Mouse (Mus musculus): ENCODE data around the gene Dnpep. TPM values are rescaled to one million over a fixed set of nuclear protein-coding genes. Genes with fewer than 3 reads are reported as not detected.

The Dnpep gene
- polyA plus RNA-seq, 1 experiment from 2014 or later, result 154 TPM

GRCm38 (mm10) chr1:75289888-75290431, 27.8 kb downstream of the Dnpep start:
- Histone ChIP-seq H3K4me3 (replicated peaks) (no peak overlapping the region), H3K4me2 (no peak overlapping the region), H3K9me3 (replicated peaks) (no peaks in the 10 kb centered on the region), H3K36me3 (no peaks in the 10 kb centered on the region), H3K27me3 (replicated peaks) (no peaks in the 10 kb centered on the region), H3K9ac (replicated peaks) (no peak overlapping the region; the same call in 1 of the 2 replicates), H3K27ac (replicated peaks) (peak overlapping the region; percentile 89), H3K4me1 (peaks cover 32% of the 10 kb centered on the region)
- 15% methylated on average over 8 of the region's 8 CpGs for WGBS
- ATAC-seq (ENCODE audit: low FRiP score), result peak; percentile 60

GRCm38 (mm10) chr1:75289376-75289775, 28.4 kb downstream of the Dnpep start:
- H3K4me2 ChIP-seq, result peak overlapping the region; percentile 20; the same call in 1 of the 2 replicates
- no peaks in the 10 kb centered on the region for H3K9me3 ChIP-seq (replicated peaks)
- WGBS, result 1% methylated on average over 7 of the region's 7 CpGs
- H3K27ac ChIP-seq (replicated peaks), result peak overlapping the region; percentile 89
- H3K36me3 ChIP-seq, result no peaks in the 10 kb centered on the region
- peak; percentile 87 for ATAC-seq (ENCODE audit: low FRiP score)
- H3K27me3 ChIP-seq (replicated peaks), result no peaks in the 10 kb centered on the region
- H3K4me3 ChIP-seq (replicated peaks), result no peak overlapping the region
- peaks cover 32% of the 10 kb centered on the region for H3K4me1 ChIP-seq
- no peak overlapping the region; the same call in 1 of the 2 replicates for H3K9ac ChIP-seq (replicated peaks)

GRCm38 (mm10) chr1:75284911-75285310, 32.9 kb downstream of the Dnpep start:
- no peak overlapping the region for H3K4me2 ChIP-seq
- H3K4me3 ChIP-seq (replicated peaks), result no peak overlapping the region
- WGBS, result 87% methylated on average over 7 of the region's 7 CpGs
- peaks cover 21% of the 10 kb centered on the region for H3K4me1 ChIP-seq
- no peak overlapping the region for H3K27ac ChIP-seq (replicated peaks)
- H3K9me3 ChIP-seq (replicated peaks), result no peaks in the 10 kb centered on the region
- H3K27me3 ChIP-seq (replicated peaks), result no peaks in the 10 kb centered on the region
- no peak overlapping the region for H3K9ac ChIP-seq (replicated peaks)
- no peaks in the 10 kb centered on the region for H3K36me3 ChIP-seq
- ATAC-seq (ENCODE audit: low FRiP score), result no peak

GRCm38 (mm10) chr1:75283017-75283416, 34.8 kb downstream of the Dnpep start:
- Histone ChIP-seq H3K4me2 (no peak overlapping the region), H3K4me3 (replicated peaks) (no peak overlapping the region), H3K4me1 (peaks cover 4% of the 10 kb centered on the region), H3K36me3 (no peaks in the 10 kb centered on the region), H3K9me3 (replicated peaks) (no peaks in the 10 kb centered on the region), H3K27ac (replicated peaks) (no peak overlapping the region), H3K9ac (replicated peaks) (no peak overlapping the region), H3K27me3 (replicated peaks) (no peaks in the 10 kb centered on the region)
- 52% methylated on average over 5 of the region's 5 CpGs for WGBS
- ATAC-seq (ENCODE audit: low FRiP score), result no peak

- WGBS, result 7% methylated on average over 13 of the region's 13 CpGs
- Histone ChIP-seq H3K4me1 (peaks cover 5% of the 10 kb centered on the region; the same call in 1 of the 2 replicates), H3K9ac (replicated peaks) (peak within 1 kb of the TSS; percentile 55), H3K9me3 (replicated peaks) (no peaks in the 10 kb centered on the region), H3K4me3 (replicated peaks) (peak within 1 kb of the TSS; percentile 47), H3K27ac (replicated peaks) (peak within 1 kb of the TSS; percentile 73), H3K27me3 (replicated peaks) (peaks cover 15% of the 10 kb centered on the region), H3K4me2 (peak within 1 kb of the TSS; percentile 61), H3K36me3 (0 out of 2 replicates have a peak, but pooled peaks cover 2% of the 10 kb centered on the region)
- peak; percentile 81 for ATAC-seq (ENCODE audit: low FRiP score)
Observed at GRCm38 (mm10) chr1:75278228-75278627, 39.6 kb downstream of the Dnpep start, which contains the start of gene Resp18. Gene Resp18 (minus strand): TSS chr1:75278415.

GRCm38 (mm10) chr1:75277195-75278188, 40.3 kb downstream of the Dnpep start:
- Histone ChIP-seq H3K4me3 (replicated peaks) (peak overlapping the region; percentile 47), H3K4me1 (peaks cover 5% of the 10 kb centered on the region; the same call in 1 of the 2 replicates), H3K27me3 (replicated peaks) (peaks cover 18% of the 10 kb centered on the region), H3K36me3 (0 out of 2 replicates have a peak, but pooled peaks cover 2% of the 10 kb centered on the region), H3K4me2 (peak overlapping the region; percentile 61), H3K27ac (replicated peaks) (peak overlapping the region; percentile 73), H3K9ac (replicated peaks) (peak overlapping the region; percentile 55), H3K9me3 (replicated peaks) (no peaks in the 10 kb centered on the region)
- ATAC-seq (ENCODE audit: low FRiP score), result peak; percentile 88
- WGBS, result 5% methylated on average over 23 of the region's 23 CpGs

- peak within 1 kb of the TSS; percentile 61 for H3K9ac ChIP-seq (replicated peaks)
- no peaks in the 10 kb centered on the region for H3K36me3 ChIP-seq
- 12% methylated on average over 32 of the region's 32 CpGs for whole genome bisulfite sequencing
- no peaks in the 10 kb centered on the region for H3K9me3 ChIP-seq (replicated peaks)
- H3K4me3 ChIP-seq (replicated peaks), result peak within 1 kb of the TSS; percentile 58
- peaks cover 11% of the 10 kb centered on the region for H3K4me1 ChIP-seq
- peak; percentile 89 for ATAC-seq (ENCODE audit: low FRiP score)
- H3K27me3 ChIP-seq (replicated peaks), result peaks cover 58% of the 10 kb centered on the region
- H3K4me2 ChIP-seq, result peak within 1 kb of the TSS; percentile 61
- H3K27ac ChIP-seq (replicated peaks), result peak within 1 kb of the TSS; percentile 34; the same call in 1 of the 2 replicates
Observed at GRCm38 (mm10) chr1:75264091-75264880, 53.5 kb downstream of the Dnpep start, which contains the start of gene Ptprn. Gene Ptprn (minus strand): TSS chr1:75264502.

GRCm38 (mm10) chr1:75262969-75263951, 54.5 kb downstream of the Dnpep start:
- Histone ChIP-seq H3K4me2 (peak overlapping the region; percentile 61), H3K27ac (replicated peaks) (0 out of 2 replicates have a peak overlapping the region, but pooled peaks have one; percentile 34), H3K9ac (replicated peaks) (peak overlapping the region; percentile 61), H3K36me3 (no peaks in the 10 kb centered on the region), H3K9me3 (replicated peaks) (no peaks in the 10 kb centered on the region), H3K4me3 (replicated peaks) (peak overlapping the region; percentile 58), H3K4me1 (peaks cover 11% of the 10 kb centered on the region), H3K27me3 (replicated peaks) (peaks cover 57% of the 10 kb centered on the region)
- peak; percentile 71 for ATAC-seq (ENCODE audit: low FRiP score)
- under 1% methylated on average over 40 of the region's 40 CpGs for WGBS

GRCm38 (mm10) chr1:75261278-75261677, 56.5 kb downstream of the Dnpep start:
- Histone ChIP-seq H3K27ac (replicated peaks) (no peak overlapping the region), H3K4me1 (peaks cover 11% of the 10 kb centered on the region), H3K9me3 (replicated peaks) (no peaks in the 10 kb centered on the region), H3K4me2 (no peak overlapping the region), H3K4me3 (replicated peaks) (no peak overlapping the region), H3K9ac (replicated peaks) (no peak overlapping the region), H3K36me3 (peaks cover 5% of the 10 kb centered on the region; the same call in 1 of the 2 replicates), H3K27me3 (replicated peaks) (peaks cover 57% of the 10 kb centered on the region)
- no peak for ATAC-seq (ENCODE audit: low FRiP score)
